Mouse (Mus musculus): Measurements from ENCODE around the gene Phkg2.

DNA sequence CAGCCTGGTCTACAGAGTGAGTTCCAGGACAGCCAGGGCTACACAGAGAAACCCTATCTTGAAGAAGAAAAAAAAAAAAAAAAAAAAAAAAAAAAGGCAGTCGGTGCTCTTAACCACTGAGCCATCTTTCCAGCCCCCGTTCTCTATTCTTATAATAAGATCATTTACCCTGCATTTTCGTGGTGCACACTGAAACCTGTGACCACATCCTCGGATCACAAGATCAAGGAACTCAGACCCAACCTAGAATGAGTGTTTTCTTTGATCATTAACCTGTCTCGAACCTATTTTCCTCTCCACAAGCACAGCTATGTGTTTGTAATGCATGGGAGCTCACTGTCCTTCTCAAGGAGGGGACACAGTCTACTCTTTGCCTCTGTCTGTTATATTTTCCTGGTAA lies 55.5 kb downstream of the Phkg2 start:
- TF ChIP-seq ZNF384 (IDR thresholded peaks at IDR 0.05; ENCODE audit: low read depth, low read length) (no peak), ZC3H11A (IDR thresholded peaks at IDR 0.05; ENCODE audit: borderline replicate concordance, low read depth, low read length) (no peak), CHD2 (IDR thresholded peaks at IDR 0.05; ENCODE audit: low read depth, low read length) (no peak)

All from ES-E14 (cell line).